Mouse (Mus musculus) small intestine, adult 2 months (tissue): ENCODE data around the gene Sema5a.

Experiments
- CTCF ChIP-seq: fragments of 200-500 bp; IDR thresholded peaks from 2 replicates; pipeline ENCODE4 v1.5.1; 2012; ENCODE audit warnings: low read depth, mild to moderate bottlenecking, control low read depth, inconsistent platforms, low read length, moderate library complexity, mixed read lengths; ENCODE audit not compliant: insufficient replicate concordance, insufficient read length; ENCODE audit errors: extremely low read depth
- POLR2A ChIP-seq: fragments of 200-500 bp; IDR thresholded peaks from 2 replicates; pipeline ENCODE4 v1.6.1; 2012; ENCODE audit warnings: low read depth, mild to moderate bottlenecking, control low read depth, inconsistent platforms, low read length, moderate library complexity

DNA sequence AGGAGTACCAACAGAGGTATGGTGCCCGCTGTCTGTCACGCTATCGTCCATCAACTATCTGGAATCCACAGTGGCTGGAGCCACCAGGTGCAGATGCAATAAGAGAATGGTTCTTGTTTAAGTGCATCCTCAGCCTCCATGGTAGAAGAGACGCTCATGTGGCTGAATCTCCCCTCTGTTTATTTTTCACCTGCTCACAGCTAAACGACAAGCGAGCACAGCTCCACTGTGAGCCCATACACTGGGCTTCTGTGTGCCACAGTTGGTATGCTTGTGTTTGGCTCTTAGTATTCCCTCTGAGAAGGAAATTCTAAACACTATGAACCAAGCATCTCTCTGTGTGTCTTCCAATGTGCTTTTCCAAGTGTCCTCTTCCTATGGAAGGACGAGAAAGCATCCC, 366.6 kb downstream of the Sema5a start:
- TF ChIP-seq POLR2A (no peak), CTCF (no peak)
